Mouse (Mus musculus): ENCODE measurements around the gene Esd. TPM values are rescaled to one million over a fixed set of nuclear protein-coding genes. Genes with fewer than 3 reads are reported as not detected.

Esd gene
- polyA plus RNA-seq, 1 experiment, result 320 TPM

GRCm38 (mm10) chr14:74798063-74798890 is 66.2 kb downstream of the Esd start:
- Histone ChIP-seq H3K79me2 (ENCODE audit: control insufficient read depth, insufficient read depth) (no peaks in the 10 kb centered on the region), H3ac (ENCODE audit: control insufficient read depth, insufficient read length) (no peak overlapping the region), H3K27me3 (ENCODE audit: control insufficient read depth, insufficient read depth, insufficient read length) (no peaks in the 10 kb centered on the region), H3K4me2 (ENCODE audit: low read depth) (no peak overlapping the region), H3K4me3 (no peak overlapping the region), H3K36me3 (ENCODE audit: control insufficient read depth, insufficient read depth) (peaks cover 42% of the 10 kb centered on the region)
- no peak for TF ChIP-seq E2F4 (IDR thresholded peaks at IDR 0.05; ENCODE audit: insufficient read depth)
- no peak for TF ChIP-seq TCF3 (IDR thresholded peaks at IDR 0.05; ENCODE audit: insufficient read length, low read depth)
- TF ChIP-seq POLR2A (IDR thresholded peaks at IDR 0.05; ENCODE audit: insufficient read length, low read depth), result no peak
- no peak for TF ChIP-seq CEBPB (IDR thresholded peaks at IDR 0.05; ENCODE audit: insufficient read depth, poor library complexity, severe bottlenecking)
- TF ChIP-seq POLR2AphosphoS2 (IDR thresholded peaks at IDR 0.05; ENCODE audit: insufficient read length, low read depth), result no peak

Other genes with a start within 250 kb of the Esd start
- not detected for gene Htr2a, start 91.5 kb upstream of the Esd start, polyA plus RNA-seq (2012; fragmentation: generic; extraction: Trizol)
- 9.9 TPM for gene Lrch1, start 215.6 kb downstream of the Esd start, polyA plus RNA-seq (2012; fragmentation: generic; extraction: Trizol)

Data from myocyte (in vitro differentiated cells).